Mouse (Mus musculus) megakaryocyte, adult 5-6 weeks (primary cell): ENCODE data around the gene Phf13. TPM values are rescaled to one million over a fixed set of nuclear protein-coding genes. Genes with fewer than 3 reads are reported as not detected.

ENCODE experiments used
- ATAC-seq: 2 replicates; pipeline ENCODE4 v1.8.0; 2016; ENCODE audit warnings: mild to moderate bottlenecking, inconsistent platforms; ENCODE audit not compliant: poor library complexity, severe bottlenecking
- total RNA-seq, 2 experiments: library from RNA; stranded (forward) in 1 of 2; stranded (reverse) in 1 of 2; fragments of 153-499, 151-499 nt in 1 of 2; fragments of 221-1000, 200-1000 nt in 1 of 2; gene quantifications; 2 replicates each; pipeline versions ENCODE4 v1.2.3 to v1.2.4; 2015 to 2017

The Phf13 gene
- total RNA-seq, 2 experiments from 2014 or later, result 4.0 to 5.6 TPM

DNA sequence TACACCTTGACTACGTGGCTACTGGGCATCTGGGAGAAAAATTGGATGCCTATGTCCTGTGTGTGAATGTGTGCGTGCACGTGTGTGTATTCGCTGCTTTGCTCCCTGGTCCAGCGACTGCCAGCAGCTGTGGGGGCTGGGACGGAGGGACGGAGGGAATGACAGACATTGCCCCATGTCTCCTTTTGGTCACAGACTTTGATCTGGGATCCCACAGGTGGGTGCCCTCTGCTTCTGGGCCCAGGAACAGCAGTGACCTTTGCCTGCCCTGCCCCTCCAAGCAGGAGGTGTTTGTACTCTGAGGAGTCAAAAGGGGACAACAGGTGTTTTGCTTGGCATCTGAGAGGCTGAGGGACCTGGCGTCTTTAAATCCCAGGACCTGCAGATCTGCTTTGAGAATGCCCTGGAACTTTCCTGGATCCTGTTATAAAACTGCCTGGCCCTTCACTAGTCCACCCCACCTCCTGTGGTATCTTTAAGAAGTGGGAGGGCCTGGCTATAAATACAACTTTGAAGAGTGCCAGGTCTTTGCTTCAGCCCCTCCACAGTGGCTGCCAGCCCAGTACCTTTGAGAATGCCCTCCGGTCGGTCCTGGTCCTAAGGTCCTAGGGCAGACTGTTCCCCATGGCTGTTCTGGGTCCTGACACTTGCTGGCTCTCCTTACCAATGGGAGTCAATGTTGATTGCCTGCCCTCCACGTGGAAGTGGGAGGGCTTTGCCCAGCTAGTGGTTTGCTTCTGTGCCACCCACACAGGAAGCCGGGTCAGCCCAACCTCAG is 17.2 kb upstream of the Phf13 start:
- ATAC-seq, result no peak

DNA sequence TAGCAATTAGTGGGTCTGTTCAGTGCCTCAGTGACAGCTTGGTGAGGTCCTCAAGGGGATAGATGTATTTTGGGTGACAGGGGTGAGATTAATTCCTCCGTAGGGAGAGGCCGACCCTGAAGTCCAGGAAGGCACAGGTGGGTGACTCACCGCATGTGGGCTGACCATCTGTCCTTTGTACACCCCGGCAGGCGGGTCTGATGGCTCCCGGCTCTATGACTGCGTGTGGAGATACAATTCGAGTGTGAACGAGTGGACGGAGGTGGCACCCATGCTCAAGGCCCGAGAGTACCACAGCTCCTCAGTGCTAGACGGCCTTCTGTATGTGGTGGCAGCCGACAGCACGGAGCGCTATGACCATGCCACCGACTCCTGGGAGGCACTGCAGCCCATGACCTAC is 16.1 kb upstream of the Phf13 start:
- ATAC-seq, result no peak

DNA sequence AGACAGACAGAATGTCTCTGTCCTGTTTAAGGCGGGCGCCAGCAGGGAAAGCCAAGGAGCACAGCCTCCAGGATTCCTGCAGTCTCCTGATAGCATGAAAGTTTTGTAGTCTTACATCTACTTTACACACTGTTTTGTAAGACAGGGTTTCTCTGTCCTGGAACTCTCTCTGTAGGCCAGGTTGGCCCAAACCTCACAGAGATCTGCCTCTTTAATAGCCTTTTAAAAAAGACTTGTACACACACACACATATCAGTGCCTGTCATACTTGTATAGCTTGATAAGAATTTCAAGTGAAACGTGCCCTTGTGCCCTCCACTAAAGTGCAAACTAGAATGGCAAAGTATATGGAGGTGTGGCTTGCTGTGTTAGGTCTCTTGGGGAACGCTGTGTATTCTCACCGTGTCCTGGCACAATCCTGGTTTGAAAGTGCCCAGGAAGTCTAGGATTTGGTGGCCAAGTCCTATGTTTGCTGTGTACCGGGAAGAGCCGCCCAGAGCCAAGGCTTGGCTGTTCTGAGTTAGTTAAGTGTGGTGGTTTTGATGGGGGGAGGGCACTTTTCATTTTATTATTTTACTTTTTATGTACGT is 15.2 kb upstream of the Phf13 start:
- ATAC-seq, result no peak

DNA sequence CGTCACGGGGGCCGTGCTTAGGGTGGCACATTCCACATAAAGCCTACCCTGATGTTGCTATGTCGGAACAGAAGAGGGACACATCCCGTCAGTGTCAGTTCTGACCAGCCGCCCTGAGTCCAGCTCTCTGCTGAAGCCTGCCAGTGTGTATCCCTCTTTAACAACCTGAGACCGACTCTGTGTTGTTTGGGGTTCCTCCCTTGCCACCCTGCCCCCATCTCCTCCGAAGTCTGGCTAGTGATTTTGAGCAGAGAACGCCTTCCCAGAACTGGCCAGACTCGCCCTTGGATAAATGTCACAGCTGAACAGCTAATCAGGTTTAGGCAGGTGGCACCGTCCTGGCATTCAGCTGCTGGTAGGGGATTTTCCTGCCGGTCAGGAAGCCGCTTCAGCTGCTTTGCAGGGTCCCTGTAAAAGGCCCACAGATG is 14.7 kb upstream of the Phf13 start:
- 0 out of 2 replicates have a peak, but pooled peaks have one; percentile 2 for ATAC-seq

DNA sequence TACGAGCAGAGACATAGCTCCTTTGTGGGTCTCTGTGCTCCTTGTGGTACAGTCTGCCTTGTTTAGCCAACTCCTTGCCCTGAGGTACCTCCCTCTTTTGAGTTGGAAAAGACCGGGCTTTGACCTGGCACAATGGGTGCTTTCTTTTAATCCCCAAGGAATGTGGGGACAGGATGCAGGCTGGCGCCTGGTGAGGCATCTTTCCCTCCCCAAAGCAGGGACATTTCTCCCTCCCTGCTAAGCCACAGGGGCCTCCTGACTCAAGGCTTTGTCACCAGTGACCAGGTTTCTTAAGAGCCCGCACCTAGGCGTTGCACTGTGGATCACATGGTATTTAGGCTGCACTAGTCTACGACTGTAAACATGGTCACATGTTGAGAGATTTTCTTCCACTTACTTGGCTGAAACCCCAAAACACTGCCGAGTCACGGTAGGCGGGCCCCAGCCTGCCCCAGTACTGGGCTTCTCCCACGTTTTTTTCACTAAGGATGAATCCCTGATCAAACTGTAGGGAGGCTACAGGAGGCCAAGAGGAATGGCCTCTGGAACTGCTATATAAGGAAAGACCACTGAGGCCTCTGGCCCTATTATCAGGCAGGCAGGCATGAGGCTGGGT is 14.1 kb upstream of the Phf13 start:
- peak; percentile 39 for ATAC-seq

DNA sequence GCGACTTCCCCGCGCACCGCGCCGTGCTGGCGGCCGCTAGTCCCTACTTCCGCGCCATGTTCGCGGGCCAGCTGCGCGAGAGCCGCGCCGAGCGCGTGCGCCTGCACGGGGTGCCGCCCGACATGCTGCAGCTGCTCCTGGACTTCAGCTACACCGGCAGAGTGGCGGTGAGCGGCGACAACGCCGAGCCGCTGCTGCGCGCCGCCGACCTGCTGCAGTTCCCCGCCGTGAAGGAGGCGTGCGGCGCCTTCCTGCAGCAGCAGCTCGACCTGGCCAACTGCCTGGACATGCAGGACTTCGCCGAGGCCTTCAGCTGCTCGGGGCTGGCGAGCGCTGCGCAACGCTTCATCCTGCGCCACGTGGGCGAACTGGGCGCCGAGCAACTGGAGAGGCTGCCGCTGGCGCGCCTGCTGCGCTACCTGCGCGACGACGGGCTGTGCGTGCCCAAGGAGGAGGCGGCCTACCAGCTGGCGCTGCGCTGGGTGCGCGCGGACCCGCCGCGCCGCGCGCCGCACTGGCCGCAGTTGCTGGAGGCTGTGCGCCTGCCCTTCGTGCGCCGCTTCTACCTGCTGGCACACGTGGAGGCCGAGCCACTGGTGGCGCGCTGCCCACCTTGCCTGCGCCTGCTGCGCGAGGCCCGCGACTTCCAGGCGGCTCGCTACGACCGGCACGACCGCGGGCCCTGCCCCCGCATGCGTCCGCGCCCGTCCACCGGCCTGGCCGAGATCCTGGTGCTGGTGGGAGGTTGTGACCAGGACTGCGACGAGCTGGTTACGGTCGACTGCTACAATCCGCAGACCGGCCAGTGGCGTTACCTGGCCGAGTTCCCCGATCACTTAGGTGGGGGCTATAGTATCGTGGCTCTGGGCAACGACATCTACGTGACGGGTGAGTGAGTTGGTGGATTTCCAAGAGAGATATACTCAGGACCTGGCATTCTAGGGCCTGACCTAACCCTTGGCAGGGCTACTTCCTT is 13.3 kb upstream of the Phf13 start:
- peak; percentile 7 for ATAC-seq

DNA sequence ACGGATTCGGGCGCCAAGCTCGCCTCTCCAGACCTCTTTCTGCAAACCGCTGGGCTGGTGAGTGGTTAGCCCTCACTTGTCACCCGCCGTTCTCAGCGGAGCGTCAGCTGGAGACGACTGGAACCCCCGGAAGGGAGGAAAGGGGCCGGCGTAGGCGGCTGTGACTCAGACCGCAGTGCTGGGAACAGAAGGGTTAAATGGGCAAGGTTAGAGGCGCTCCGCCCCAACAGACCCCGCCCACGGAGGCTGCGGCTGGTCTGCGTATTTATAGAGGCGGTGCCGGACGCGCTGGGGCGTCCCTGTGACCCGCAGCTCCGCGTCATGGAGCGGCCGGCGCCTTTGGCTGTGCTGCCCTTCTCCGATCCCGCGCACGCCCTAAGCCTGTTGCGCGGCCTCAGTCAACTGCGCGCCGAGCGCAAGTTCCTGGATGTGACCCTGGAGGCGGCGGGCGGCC is 12.6 kb upstream of the Phf13 start, which contains the start of gene Klhl21:
TSS of gene Klhl21 (plus strand) at position 182 of the 454 bp plus-strand sequence.
- ATAC-seq, result peak; percentile 83

DNA sequence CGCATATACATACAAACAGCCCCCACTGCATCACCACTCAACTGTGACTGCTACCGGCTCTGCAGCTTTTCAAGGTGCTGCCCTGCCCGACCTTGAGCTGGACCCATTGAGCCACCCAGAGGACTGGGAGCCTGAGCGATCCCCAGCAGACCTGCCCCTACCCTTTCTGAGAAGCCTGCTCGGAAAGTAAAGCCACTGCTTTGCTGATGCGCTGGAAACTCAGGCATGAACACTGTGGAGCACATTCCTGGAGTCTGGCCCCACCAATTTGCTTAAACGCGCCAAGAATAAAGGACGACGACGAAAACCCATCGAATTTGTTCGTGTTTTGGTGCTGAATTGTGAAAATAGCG is 12.1 kb upstream of the Phf13 start:
- ATAC-seq, result no peak

DNA sequence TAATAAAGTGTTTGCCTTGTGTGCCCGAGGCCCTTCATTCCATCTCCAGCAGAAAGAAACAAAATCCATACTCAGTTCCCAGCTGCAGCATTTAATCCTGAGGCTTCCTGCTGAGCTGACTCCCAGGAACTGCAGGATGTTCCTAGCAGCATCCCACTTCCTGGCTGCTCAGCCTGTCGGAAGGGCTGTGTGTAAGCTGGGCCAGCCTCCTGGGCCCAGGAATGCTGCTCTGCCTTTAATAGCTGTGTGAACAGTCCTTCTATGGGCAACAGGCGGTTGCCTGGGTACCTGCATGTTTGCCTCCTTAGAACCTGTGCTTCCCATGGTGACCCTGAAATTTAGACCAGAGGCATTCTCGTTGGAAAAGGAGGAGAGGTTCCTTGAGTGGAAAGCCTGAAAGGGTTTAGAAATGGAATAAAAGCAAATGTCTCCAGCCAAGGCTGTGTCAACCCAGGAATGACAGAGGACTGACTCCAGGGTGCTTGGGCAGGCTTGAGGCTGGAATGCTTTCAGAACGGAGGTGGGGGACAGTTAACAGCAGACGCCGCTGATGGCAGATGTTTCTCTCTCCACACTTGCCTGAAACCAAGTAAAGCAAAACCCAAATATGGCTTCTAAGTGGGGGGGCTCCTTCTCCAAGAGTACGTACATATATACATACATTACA is 11.6 kb upstream of the Phf13 start:
- no peak for ATAC-seq

DNA sequence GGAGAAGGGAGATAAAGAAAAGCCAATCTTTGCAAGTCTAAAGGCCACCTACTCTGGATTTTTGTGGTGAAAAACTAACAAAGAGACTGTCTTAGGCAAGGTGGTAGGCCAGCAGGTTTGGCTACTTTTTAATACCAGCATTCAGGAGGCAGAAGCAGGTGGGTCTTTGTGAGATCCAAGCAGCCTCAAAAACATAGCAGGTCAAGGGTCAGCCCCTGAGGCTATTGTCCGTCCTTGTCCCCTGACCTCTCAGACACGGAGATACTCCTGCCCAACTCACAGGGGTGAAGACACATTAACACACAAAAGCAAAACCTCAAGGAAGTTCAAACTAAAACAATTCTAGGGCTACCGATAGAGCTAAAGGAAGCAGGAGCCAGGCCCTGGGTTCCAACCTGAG is 10.8 kb upstream of the Phf13 start:
- no peak for ATAC-seq

DNA sequence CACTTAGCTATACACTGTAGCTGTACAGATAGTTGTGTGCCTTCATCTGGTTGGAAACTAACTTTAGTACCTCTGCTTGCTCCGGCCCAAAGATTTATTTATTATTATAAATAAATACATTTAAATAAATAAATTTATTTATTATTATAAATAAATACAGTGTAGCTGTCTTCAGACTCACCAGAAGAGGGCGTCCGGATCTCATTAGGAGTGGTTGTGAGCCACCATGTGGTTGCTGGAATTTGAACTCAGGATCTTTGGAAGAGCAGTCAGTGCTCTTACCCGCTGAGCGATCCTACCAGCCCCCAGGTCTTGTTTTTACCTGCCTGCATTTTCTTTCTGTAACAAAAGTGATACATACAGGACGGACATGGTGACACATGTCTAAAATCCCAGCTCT is 10.1 kb upstream of the Phf13 start:
- no peak for ATAC-seq

DNA sequence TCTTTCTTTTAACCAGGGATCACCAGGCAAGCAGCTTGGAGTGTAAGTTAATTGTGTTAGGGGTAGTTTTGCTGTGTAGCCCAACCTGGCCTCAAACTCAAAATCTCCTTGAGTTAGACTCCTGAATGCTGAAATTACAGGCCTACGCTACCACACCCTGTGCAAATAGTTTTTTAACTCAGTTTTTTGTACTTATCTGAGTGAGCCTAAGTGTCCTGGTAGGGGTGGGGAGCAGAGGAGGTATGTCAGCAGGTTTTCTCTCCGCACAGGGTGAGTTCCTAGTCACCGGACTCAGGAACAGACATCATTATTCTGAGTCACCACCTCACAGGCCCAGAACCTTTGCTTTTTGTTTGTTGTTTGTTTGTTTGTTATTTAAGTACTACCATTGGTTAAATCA is 6.0 kb upstream of the Phf13 start:
- ATAC-seq, result no peak

DNA sequence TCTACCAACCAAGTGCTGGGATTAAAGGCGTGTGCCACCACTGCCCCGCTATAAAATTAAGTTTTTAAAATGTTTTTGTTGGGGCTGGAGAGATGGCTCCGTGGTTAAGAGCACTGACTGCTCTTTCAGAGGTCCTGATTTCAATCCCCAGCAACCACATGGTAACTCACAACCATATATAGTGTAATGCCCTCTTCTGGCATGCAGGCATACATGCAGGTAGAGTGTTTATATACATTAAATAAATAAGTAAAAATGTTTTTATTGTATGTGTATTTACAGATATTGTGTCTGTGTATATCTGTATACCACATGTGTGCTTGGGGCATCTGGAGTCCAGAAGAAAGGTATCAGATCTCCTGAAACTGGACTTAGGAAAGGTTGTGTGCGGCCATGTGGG is 5.3 kb upstream of the Phf13 start:
- no peak for ATAC-seq

DNA sequence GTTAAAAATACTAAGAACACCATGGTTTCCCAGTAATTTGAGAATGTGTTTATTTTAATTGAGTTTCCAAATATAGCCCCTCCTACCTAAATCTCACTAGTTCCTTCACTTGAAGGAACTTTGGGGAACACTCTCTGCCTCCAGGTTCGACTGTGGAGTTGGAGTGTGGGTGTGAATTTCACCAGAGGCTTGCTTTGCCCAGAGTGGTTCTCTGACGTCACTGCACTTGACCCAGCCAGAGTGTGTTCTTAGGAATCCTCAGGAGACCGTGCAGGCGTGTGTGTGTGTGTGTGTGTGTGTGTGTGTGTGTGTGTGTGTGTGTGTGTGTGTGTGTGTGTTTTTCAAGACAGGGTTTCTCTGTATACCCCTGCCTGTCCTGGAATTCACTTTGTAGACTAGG is 4.8 kb upstream of the Phf13 start:
- ATAC-seq, result no peak

DNA sequence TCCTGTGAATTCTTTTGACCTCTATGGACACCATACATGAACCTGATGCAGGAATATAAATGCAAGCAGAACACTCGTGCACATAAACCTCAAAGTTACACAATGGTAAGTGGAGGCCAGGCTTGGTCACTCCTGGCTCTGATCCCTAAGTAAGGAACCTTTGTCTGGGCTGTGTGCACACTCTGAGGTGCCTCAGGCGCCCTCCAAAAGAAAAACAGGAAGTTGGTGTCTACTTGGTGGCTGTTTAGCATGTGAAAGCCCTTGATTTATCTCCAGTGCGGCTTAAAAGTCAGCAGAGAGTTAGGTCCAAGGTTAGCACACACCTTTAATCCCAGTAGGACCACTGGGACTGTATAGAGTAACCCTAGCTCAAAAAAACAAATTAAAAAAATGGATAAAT is 3.4 kb upstream of the Phf13 start:
- ATAC-seq, result no peak

DNA sequence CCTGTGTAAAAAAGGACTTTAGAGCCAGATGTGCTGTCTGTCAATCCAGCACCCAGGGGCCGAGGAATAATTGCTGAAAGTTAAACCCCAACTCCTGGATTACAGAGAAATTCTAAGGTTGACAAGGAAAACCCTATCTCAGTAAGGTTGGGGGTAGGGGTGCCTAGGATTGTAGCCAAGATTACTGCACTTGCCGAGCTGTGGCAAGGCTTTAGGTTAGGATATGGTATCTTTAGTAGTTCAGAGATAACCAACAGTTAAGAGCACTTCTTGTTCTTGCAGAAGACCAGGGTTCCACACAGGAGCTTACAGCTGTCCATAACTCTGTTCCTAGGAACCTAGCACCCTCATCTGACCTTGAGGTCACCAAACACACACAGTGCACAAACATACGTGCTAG is 1.6 kb upstream of the Phf13 start:
- ATAC-seq, result no peak

DNA sequence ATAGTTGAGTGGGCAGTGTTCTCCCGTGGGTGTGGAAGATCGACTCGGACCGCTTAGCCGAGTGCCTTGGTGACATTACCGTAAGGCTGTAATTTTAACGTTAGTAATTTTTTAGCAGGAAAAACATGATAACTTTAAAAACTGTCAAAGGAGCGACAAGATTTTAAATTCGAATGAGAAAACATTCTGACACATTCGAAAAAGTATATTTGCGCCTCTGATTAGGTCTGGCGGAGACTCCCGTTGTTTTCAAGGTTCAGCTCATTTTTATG is 829 bp upstream of the Phf13 start:
- no peak for ATAC-seq

DNA sequence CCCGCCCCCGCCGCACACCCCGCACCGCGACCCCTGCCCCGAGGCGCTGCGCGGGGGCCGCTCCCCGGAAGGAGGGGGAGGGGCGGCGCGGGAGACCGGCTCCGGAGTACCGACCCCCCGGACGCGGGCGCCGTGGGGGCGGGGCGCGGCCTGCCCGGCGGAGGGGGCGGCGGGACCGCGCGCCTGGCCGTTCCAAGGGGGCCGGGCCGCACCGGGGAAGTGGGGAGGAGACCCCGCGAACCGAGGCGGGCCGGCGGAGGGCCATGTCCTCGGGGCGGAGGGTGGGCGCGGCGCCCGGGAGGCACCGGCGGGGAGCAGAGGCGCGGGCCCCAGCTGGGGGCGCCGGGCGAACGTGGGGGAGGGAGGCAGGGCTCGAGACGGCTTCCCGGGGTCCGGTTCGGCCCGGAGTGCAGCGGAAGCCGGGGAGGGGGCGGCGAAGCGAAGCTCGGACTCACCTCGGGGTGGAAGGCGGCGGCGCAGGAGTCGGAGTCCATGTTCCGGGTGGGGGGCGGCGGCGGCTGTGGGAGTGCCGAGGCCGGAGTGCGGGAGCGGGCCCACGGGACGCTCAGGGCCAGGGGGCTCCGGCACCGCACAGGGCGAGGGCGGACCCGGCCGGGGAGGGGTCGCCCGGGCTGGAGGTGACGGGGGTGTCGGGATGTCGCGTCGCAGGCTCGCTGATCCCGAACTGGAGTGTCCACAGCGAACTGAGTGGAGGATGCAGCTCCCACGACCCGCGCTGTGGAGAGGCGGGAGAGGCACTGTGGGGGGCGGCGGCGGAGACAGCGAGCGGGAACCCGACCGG is 486 bp downstream of the Phf13 start:
- no peak for ATAC-seq

DNA sequence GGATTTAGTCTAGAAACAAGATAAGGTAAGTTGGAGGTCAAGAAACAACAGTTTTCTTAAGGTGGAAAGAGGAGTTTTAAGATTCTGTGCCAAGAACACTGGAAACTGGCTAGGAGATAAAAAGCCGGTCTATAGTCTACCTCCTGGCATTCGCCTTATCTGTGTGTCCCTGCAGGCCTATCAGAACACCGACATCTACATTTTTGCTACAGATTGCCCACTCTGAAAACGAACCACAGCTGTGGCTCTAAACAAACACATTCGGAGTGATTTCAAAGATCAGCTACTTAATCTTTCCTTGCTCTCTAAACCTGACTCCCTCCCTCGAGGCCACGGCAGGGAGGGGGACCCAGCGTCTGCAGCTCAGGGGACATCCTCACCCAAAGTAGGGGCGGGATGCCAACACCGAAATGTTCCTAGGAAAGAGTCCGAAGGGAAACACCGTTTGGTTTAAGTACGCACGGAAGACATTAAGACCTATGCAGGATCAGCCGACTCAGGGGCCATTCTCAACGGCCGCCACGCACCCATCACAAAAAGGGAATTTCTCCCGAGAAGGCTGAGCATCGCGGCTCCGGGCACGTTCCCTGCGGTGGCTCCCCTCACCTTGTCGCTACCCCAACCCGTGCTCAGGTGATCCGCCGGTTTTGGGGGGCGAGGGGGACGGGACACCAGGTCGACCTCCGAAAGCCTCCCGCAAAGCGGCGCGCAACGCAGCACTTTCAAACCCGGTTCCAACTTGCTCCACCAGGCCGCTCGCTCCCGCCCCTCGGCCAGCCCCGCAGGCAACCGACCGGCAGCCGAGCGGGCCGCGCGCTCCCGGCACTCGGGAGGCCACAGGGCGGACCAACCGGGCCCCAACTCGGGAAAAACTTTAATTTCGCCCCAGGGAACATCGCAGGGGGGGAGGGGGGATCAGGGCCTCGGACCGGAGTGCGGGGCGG is 1.6 kb downstream of the Phf13 start:
- no peak for ATAC-seq
